Mouse (Mus musculus): ENCODE data around the gene Gm20830. TPM values are rescaled to one million over a fixed set of nuclear protein-coding genes. Genes with fewer than 3 reads are reported as not detected.
"Not testable (repeated sequence)": the region's sequence is repeated elsewhere in the genome, so short reads cannot be mapped to it uniquely, and the experiment has no call there.

The Gm20830 gene
- polyA plus RNA-seq (2016; fragmentation: Nextera tagmentation; extraction: Ambion mirVana), result not detected in 2 replicates

- H3K9me3 ChIP-seq (replicated peaks); ATAC-seq (ENCODE audit: low FRiP score); H3K27me3 ChIP-seq; H3K9ac ChIP-seq; H3K4me1 ChIP-seq; H3K4me3 ChIP-seq; H3K27ac ChIP-seq; H3K36me3 ChIP-seq; H3K4me2 ChIP-seq (replicated peaks): not testable (repeated sequence)
- 24% methylated on average over 2 of the region's 3 CpGs for WGBS
These were observed at the start of gene Gm20830 for GRCm38 (mm10) chrY:6918182-6918581. TSS of gene Gm20830 (minus strand) at chrY:6918282.

Other genes starting within 250 kb of the Gm20830 start
- gene Gm21719, start 235.4 kb downstream of the Gm20830 start, polyA plus RNA-seq (2016; fragmentation: Nextera tagmentation; extraction: Ambion mirVana), result not detected in 2 replicates

Measured in hindbrain, embryonic 12.5 days (tissue).